Mouse (Mus musculus) liver, embryonic 14.5 days (tissue): ENCODE results near the gene Cd93. TPM values are rescaled to one million over a fixed set of nuclear protein-coding genes. Genes with fewer than 3 reads are reported as not detected.

ENCODE experiments used
- ATAC-seq: fragments of 200-750 bp; cut with Nextera tagmentation; 2 replicates; pipeline ENCODE4 v1.8.0; 2017; ENCODE audit warnings: moderate number of reproducible peaks, mild to moderate bottlenecking, moderate library complexity; ENCODE audit not compliant: insufficient read depth
- DNase-seq, 3 experiments: peaks; one replicate each; pipeline ENCODE4 v3.0.0-alpha.2; 2012 to 2013; ENCODE audit warnings: low read depth in 3 of 3, low spot score in 3 of 3
- H3K27ac ChIP-seq: fragments of 300-500 bp; sonication (generic); 2 replicates; pipeline ENCODE4 v1.5.1; 2014; ENCODE audit warnings: moderate library complexity, mild to moderate bottlenecking, control low read depth, inconsistent platforms
- H3K27me3 ChIP-seq: fragments of 300-500 bp; sonication (generic); 2 replicates; pipeline ENCODE4 v1.6.1; 2014; ENCODE audit warnings: mild to moderate bottlenecking, low read length, moderate library complexity; ENCODE audit not compliant: control insufficient read depth, insufficient read depth
- H3K36me3 ChIP-seq: fragments of 300-500 bp; sonication (generic); replicated peaks from 2 replicates; pipeline ENCODE4 v1.6.1; 2014; ENCODE audit warnings: low read depth; ENCODE audit not compliant: control insufficient read depth, insufficient read depth
- H3K4me1 ChIP-seq, 2 experiments: fragments of 200-500 bp in 1 of 2; fragments of 300-500 bp in 1 of 2; sonication (generic) in 1 of 2; replicated peaks; 2 replicates each; pipeline ENCODE4 v1.6.1; 2012 to 2014; ENCODE audit warnings: antibody characterized with exemption in 1 of 2, inconsistent platforms in 1 of 2, low read length in 1 of 2; ENCODE audit not compliant: control insufficient read depth in 2 of 2, insufficient read depth in 2 of 2
- H3K4me2 ChIP-seq: fragments of 300-500 bp; sonication (generic); 2 replicates; pipeline ENCODE4 v1.6.1; 2014; ENCODE audit warnings: low read depth, mild to moderate bottlenecking, control low read depth, moderate library complexity
- H3K4me3 ChIP-seq, 2 experiments: fragments of 200-500 bp in 1 of 2; fragments of 300-500 bp in 1 of 2; sonication (generic) in 1 of 2; 2 replicates each; pipeline ENCODE4 v1.5.1; 2012 to 2014; ENCODE audit warnings: low read depth in 2 of 2, low read length in 2 of 2, mild to moderate bottlenecking in 2 of 2, control low read depth in 1 of 2, inconsistent platforms in 1 of 2, moderate library complexity in 1 of 2; ENCODE audit not compliant: insufficient read depth in 1 of 2
- H3K9ac ChIP-seq: fragments of 300-500 bp; sonication (generic); replicated peaks from 2 replicates; pipeline ENCODE4 v1.6.1; 2014; ENCODE audit warnings: mild to moderate bottlenecking, control low read depth, moderate library complexity
- H3K9me3 ChIP-seq: fragments of 300-500 bp; sonication (generic); 2 replicates; pipeline ENCODE4 v1.6.1; 2016; ENCODE audit warnings: low read length, mixed read lengths; ENCODE audit not compliant: control insufficient read depth
- CTCF ChIP-seq: IDR thresholded peaks from 2 replicates; pipeline ENCODE4 v1.5.1; 2016; ENCODE audit warnings: antibody characterized with exemption, low read depth, control low read depth
- EP300 ChIP-seq: IDR thresholded peaks from 2 replicates; pipeline ENCODE4 v1.6.1; 2016; ENCODE audit warnings: antibody characterized with exemption, low read depth
- WGBS: fragments of 180-500 bp; shearing (Covaris S2); extraction: QIAGEN DNeasy Blood & Tissue Kit; methylation state at CpG from one replicate; pipeline ENCODE4 v1.1.7; 2014; ENCODE audit not compliant: insufficient replicate concordance; 5-methylcytosine and 5-hydroxymethylcytosine counted together
- polyA plus RNA-seq, 2 experiments: library from polyadenylated mRNA; depleted of rRNA in 1 of 2; stranded (reverse) in 1 of 2; unstranded in 1 of 2; fragments of >200 nt; fragmentation: Nextera tagmentation in 1 of 2; extraction: Ambion mirVana in 1 of 2; gene quantifications; 2 replicates each; pipeline versions ENCODE4 v1.2.1 to v1.2.3; 2012 to 2014

Gene Cd93
- polyA plus RNA-seq, 2 experiments: 1.5 to 1.8 TPM

GRCm38 (mm10) chr2:148480376-148480775 lies 37.0 kb upstream of the Cd93 start:
- 64% methylated on average over 8 of the region's 8 CpGs for WGBS
- Histone ChIP-seq H3K9ac (no peak overlapping the region), H3K4me1 (no peaks in the 10 kb centered on the region), H3K27ac (no peak overlapping the region), H3K4me3 (no peak overlapping the region), H3K9me3 (no peaks in the 10 kb centered on the region), H3K4me2 (no peak overlapping the region), H3K36me3 (no peaks in the 10 kb centered on the region), H3K27me3 (no peaks in the 10 kb centered on the region)
- DNase-seq: no peak
- TF ChIP-seq EP300 (no peak), CTCF (no peak)
- ATAC-seq: no peak

- ATAC-seq (peak; percentile 43; the same call in 1 of the 2 replicates), DNase-seq (peak in 1 of 3 experiments; percentile 17)
- no peak overlapping the region for H3K4me3 ChIP-seq
- no peak for TF ChIP-seq CTCF
- TF ChIP-seq EP300: no peak
- H3K4me2 ChIP-seq: no peak overlapping the region
- no peaks in the 10 kb centered on the region for H3K9me3 ChIP-seq
- H3K27ac ChIP-seq: no peak overlapping the region
- 18% methylated on average over 3 of the region's 3 CpGs for WGBS
- no peaks in the 10 kb centered on the region for H3K27me3 ChIP-seq
- H3K4me1 ChIP-seq: no peaks in the 10 kb centered on the region
- H3K9ac ChIP-seq: no peak overlapping the region
- no peaks in the 10 kb centered on the region for H3K36me3 ChIP-seq
Observed at GRCm38 (mm10) chr2:148478141-148478701, 34.9 kb upstream of the Cd93 start.

- 45% methylated on average over 2 of the region's 2 CpGs for WGBS
- no peak overlapping the region for H3K9ac ChIP-seq
- no peaks in the 10 kb centered on the region for H3K27me3 ChIP-seq
- no peaks in the 10 kb centered on the region for H3K4me1 ChIP-seq
- DNase-seq (no peak), ATAC-seq (no peak)
- H3K4me3 ChIP-seq: no peak overlapping the region
- no peaks in the 10 kb centered on the region for H3K9me3 ChIP-seq
- TF ChIP-seq CTCF: no peak
- H3K27ac ChIP-seq: no peak overlapping the region
- no peaks in the 10 kb centered on the region for H3K36me3 ChIP-seq
- H3K4me2 ChIP-seq: no peak overlapping the region
Observed at GRCm38 (mm10) chr2:148477346-148477745, 34.0 kb upstream of the Cd93 start.

- TF ChIP-seq EP300 (no peak), CTCF (no peak)
- Histone ChIP-seq H3K4me3 (no peak overlapping the region), H3K36me3 (no peaks in the 10 kb centered on the region), H3K27me3 (no peaks in the 10 kb centered on the region), H3K9me3 (no peaks in the 10 kb centered on the region), H3K4me1 (no peaks in the 10 kb centered on the region), H3K27ac (no peak overlapping the region), H3K4me2 (no peak overlapping the region), H3K9ac (no peak overlapping the region)
- 51% methylated on average over 4 of the region's 4 CpGs for WGBS
- ATAC-seq (no peak), DNase-seq (no peak)
Observed at GRCm38 (mm10) chr2:148476576-148476975, 33.2 kb upstream of the Cd93 start.

- no peaks in the 10 kb centered on the region for H3K27me3 ChIP-seq
- H3K4me2 ChIP-seq: no peak overlapping the region
- no peak overlapping the region for H3K9ac ChIP-seq
- WGBS: 59% methylated on average over 5 of the region's 5 CpGs
- ATAC-seq (no peak), DNase-seq (no peak)
- no peaks in the 10 kb centered on the region for H3K36me3 ChIP-seq
- H3K9me3 ChIP-seq: no peaks in the 10 kb centered on the region
- no peaks in the 10 kb centered on the region for H3K4me1 ChIP-seq
- no peak overlapping the region for H3K4me3 ChIP-seq
- H3K27ac ChIP-seq: no peak overlapping the region
- TF ChIP-seq CTCF: no peak
- no peak for TF ChIP-seq EP300
Observed at GRCm38 (mm10) chr2:148475879-148476495, 32.6 kb upstream of the Cd93 start.
